Mouse (Mus musculus) spleen, postnatal 36 days (tissue): ENCODE measurements around the gene Gm29427.

ENCODE experiments used
- DNase-seq, 2 experiments: peaks; one replicate each; pipeline ENCODE4 v3.0.0; 2022; ENCODE audit warnings: low spot score in 2 of 2, mixed read lengths in 1 of 2

The Gm29427 gene

GRCm38 (mm10) chr1:130715561-130716217, at the start of gene Gm29427:
Gene Gm29427 (minus strand): TSS chr1:130715799.
- peak; percentile 96 to 97 for DNase-seq

- DNase-seq = no peak
These were observed 48.4 kb upstream of the Gm29427 start for GRCm38 (mm10) chr1:130764027-130764461.

DNA sequence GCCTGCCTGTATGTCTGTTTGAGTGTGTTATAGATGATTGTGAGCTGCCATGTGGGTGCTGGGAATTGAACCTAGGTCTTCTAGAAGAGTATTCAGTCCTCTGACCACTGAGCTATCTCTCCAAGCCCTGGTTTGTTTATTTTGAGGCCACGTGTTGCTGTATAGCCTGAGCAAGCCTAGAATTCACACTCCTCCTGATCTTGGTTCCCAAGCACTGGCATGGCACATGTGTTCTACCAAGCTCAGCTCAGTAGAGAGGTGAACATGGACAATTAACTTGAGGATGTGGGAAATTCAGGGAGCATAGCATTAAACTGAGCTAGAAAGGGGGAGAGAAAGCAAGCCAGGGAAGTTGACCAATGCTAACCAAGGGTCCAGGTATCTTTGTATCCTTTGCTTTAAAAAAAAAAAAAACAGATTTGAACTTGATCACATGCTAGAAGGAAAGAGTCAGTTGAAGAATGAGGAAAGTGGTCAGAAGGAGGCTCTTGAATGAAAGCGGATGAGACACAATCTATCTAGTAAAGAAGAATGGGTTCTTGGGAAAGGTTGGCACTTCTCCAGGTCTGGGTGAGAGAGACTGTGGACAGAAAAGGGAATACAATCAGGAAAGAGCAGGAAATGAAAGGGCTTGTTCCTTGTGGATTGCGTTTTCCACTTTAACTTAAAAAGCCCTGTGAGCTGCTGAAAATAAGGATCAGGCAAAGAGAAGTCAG, 46.6 kb upstream of the Gm29427 start:
- DNase-seq = no peak

DNA sequence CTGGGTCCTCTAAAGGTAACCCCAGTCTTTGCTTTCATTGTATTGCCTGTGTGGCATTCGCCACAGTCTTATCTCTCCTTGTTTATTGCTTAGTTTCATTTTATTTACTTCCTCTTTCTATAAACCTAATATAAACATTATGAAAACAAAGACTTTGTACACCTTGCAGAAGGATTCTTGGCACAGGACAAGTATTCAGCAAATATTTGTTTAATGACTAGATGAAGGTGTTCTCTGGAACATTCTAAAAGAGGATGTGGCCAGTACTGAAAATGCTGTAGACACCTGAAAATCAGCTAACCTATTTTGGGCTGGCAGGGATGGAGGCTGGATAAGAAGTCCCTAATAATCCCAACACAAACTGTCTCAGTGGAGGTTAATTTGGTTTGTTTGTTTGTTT, 46.0 kb upstream of the Gm29427 start:
- DNase-seq = no peak

DNA sequence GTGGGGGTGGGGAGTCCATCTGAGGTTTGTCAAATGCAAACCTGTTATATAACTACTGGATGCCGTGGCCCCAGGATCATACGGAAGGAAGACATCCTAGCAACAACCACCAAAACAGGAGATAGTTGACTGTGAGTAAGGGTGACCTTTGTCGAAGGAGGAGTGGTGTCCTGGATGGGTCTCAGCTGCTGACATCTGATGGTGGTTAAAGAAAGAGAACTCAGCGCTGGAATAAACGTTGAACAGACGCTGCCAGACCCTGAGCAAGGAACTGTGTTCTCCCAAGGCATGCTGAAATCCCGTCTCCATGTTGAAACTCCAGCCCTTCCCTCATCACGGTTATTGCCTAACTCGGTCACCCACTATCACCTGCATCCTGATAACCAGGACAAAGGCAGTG, 44.1 kb upstream of the Gm29427 start:
- DNase-seq = no peak

GRCm38 (mm10) chr1:130746819-130747218, 31.2 kb upstream of the Gm29427 start:
- DNase-seq = no peak

DNA sequence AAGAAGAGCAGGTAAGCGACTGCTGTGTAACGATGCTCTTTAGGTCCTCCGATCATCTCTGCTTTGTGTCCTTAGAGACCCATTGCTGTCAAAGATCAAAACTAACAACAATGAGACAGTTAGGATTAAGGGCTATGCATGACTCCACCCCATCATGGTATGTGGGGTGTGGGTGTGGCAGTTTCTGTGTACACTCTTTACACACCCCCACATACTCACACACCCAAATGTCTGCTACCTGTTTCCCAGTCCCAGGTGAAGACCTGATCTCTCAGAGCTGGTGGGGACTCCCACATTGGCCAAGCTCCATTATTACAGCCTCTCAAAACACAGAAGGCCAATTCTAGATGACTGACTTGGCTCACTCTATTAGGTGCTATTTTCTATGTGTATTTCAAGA, 30.0 kb upstream of the Gm29427 start:
- DNase-seq = no peak

DNA sequence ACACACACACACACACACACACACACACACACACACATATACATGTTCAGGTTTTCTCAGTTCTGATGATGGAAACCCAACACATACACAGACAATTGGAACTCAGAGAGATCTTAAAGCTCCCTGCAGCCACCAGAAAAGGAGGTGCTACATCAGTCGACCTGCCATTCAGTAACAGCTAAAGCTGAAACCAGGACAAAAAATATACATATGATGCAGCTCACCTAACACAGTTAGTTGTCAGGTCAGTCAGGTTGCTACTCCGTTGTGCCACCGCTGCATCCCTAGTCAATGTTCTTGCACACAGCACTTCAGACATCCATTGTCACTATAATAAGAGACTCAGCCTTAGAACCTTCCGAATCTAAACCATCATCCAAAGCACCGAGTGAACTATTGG, 29.4 kb upstream of the Gm29427 start:
- DNase-seq = no peak

GRCm38 (mm10) chr1:130744217-130744616, 28.6 kb upstream of the Gm29427 start:
- no peak for DNase-seq

- no peak for DNase-seq
These were observed 28.2 kb upstream of the Gm29427 start for GRCm38 (mm10) chr1:130743775-130744174.

DNA sequence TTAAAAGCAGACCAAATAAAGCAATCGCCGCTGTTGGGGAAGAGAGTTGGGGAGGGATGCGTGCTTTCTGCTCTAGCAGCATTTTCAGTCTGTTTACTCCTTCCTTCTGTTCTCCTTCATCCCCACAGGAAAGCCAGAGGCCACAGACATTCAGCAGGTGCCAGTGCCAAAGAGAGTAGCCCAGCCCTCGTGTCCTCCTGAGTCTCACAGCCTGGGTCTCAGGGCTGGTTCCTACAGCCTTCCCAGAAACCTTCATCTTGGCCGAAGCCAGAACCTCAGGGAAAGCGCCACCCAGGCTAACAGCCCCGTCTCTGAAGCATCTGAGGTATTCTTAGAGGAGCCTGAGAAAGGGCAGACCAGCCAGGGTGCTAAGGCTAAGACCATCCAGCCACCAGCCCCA, 26.6 kb upstream of the Gm29427 start:
- no peak for DNase-seq

DNA sequence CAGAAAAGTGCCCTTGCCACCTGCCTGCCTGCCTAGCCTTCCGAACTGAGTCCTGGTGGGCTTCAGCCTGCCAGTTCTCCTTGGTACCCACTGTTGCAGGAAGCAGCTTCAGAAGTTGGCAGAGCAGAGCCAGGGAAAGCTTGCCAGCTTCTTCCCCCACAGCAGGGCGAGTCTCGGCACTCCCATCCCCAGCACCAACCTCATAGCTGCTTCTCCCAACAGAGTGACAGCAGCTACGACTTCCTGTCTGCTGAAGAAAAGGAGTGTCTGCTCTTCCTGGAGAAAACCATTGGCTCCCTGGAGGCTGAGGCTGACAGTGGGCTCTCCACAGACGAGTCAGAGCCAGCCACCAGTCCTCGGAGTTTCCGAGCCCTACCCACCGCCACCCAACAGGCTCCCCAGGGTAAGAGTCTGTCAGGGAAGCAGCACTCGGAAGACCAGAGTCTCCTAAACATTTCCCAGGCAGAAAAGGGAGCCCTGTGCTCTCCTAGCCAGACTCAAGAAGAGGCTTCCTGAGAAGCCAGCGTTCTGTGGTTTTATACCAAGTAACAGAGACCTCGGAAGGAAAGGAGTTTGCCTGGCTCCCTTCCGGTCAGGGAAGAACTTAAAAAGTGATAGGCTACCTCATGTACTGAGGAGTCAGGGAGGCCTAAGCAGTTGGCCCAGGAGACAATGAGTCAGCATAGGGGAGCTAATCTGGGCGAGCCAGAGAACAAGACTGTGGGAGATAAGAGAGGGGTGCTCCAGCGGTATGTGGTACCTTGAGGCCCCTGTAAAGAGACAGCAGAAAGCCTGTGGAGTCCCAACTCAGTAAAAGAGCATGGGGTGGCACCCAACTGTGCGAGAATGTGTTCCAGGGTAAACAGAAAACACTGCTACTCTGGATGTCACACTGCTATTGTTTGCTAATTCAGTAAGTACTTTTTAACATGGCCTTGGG, 25.5 kb upstream of the Gm29427 start:
- peak; percentile 65 to 79 for DNase-seq

- DNase-seq = peak in 1 of 2 experiments; percentile 17
These were observed 24.6 kb upstream of the Gm29427 start for GRCm38 (mm10) chr1:130740227-130740648.

DNA sequence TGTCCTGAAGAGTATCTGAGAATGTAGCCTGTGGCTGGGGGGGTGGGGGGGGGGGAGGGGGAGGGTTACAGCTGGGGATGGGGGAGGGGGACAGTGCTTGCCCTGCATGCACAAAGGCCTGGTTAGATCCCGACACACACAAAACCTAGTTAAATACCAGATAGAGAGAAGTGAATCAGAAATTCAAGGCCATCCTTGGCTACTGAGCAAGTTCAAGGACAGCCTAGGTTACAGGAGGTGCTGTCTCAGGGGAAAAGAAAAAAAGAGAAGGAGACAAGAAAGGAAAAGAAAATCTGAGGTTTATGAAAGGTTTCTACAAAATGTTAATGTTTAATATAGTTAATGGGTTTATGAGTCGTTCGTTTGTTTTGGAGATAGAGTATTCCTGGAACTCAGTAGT, 24.0 kb upstream of the Gm29427 start:
- no peak for DNase-seq

- no peak for DNase-seq
These were observed 23.0 kb upstream of the Gm29427 start for GRCm38 (mm10) chr1:130738551-130739106.

DNA sequence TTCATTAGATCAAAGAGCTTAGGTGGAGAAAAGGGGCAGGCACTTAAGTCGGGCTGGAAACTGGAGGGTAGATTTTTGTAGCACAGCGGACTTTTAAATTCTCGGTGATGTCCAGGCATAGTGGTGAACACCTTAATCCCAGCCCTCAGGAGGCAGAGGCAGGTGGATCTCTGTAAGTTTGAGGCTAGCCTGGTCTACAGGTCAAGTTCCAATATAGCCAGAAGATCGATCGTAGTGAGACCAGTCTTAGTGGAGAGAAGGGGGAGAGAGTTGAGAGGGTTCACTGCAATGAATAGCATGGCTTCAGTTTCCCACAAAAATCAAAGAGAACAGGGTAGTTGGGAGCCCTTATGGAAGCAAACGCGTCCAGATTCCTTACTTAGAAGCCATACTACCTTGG, 22.3 kb upstream of the Gm29427 start:
- DNase-seq = no peak

DNA sequence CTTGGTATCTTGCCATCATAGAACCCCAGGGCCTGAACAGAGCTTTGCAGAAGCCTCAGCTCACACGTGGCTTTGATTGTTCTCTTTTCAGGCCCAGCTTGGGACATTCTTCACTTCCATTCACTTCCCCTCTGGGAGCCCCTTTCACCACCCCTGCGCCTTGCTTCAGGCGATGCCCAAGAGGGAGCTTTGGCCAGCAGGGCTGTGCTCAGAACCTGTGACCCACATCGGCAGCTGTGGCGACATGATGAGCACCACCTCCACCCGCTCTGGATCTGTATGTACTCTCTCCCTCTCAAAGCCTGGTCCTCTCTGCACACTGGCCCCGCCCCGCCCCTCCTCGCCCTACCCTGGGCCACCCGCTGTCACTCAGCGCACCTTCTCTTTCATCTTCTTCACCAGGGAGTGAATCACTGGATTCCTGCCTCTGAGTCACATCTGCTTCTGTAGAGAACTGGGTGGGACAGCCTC, 21.8 kb upstream of the Gm29427 start:
- no peak for DNase-seq

DNA sequence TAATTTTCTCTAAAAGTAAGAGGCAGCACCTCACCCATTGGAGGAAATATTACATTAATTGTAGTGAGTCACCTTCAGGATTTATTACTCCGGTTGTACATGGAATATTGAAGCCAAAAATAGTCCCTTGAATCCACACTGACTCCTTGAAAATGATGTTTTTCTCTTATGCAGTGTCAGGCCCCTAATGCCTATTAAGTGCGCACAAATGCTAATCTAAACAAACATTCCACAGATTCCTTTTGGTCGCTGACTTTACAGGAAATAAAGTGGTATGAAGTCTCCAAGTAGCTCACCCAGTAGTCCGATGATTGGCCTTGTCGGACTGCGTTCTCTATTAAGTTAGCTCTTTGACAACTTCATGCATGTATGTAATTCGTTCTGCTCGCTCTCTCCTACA, 19.3 kb upstream of the Gm29427 start:
- no peak for DNase-seq

GRCm38 (mm10) chr1:130734452-130734851, 18.9 kb upstream of the Gm29427 start:
- no peak for DNase-seq

GRCm38 (mm10) chr1:130733671-130734070, 18.1 kb upstream of the Gm29427 start:
- DNase-seq = no peak

DNA sequence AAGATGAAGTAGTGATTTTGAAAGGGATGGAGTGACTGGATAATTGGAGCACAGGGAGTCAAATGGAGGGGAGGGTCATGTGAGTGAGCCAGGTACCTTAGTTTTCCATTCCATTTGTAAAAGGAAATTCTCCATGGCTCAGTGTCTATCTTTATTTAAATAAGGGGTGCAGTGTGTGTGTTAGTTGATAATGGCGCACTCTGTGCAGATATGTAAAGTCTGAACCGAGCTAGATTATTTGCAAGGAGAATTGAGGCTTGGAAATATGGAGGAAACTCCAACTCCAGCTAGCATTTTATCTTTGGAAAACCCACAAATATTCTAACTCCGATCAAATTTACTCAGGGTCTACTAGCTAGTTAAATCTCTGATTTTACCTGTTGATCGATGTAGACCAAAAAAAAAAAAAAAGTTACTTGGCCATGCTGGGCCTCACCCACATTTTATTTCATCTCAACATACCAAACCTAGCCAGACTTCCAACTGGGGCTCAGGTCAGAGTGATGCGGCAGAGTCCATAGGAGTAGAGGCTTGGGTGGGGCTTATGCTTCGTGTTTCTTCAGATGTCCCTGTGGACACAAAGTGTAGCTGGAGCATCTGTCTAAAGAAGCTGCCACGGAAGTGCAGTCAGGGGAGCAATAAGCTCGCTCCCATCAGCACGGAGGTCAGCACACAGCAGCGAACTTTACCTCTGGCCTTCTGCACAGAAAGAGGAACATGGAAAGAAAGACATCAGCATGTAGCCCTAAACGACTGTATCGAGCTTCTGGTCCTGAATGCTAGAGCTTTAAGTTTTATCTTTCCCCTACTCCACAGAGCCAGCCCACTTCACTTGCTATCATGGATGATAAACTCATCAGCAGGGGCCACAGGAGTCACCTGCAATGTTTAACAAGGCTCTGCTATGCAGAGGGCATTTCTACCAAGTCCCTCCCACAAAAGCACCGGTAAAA, 17.4 kb upstream of the Gm29427 start:
- no peak for DNase-seq
